Mouse (Mus musculus): Measurements from ENCODE around the gene Pef1.
A peak's percentile ranks its signal among the peaks of the same experiment; 100 is the strongest.

The Pef1 gene

GRCm38 (mm10) chr4:130138441-130139213, 36.3 kb downstream of the Pef1 start:
- DNase-seq (ENCODE audit: low spot score in 2 of 2), result peak; percentile 71 to 83

- DNase-seq (ENCODE audit: low spot score in 2 of 2), result no peak
These were observed 36.8 kb downstream of the Pef1 start, which contains the start of gene Hcrtr1 for GRCm38 (mm10) chr4:130139214-130139492. Gene Hcrtr1, minus strand, starts transcription at chr4:130139359.

GRCm38 (mm10) chr4:130140992-130141402, 38.6 kb downstream of the Pef1 start:
- DNase-seq (ENCODE audit: low spot score in 2 of 2), result peak; percentile 80 to 89

GRCm38 (mm10) chr4:130141786-130142185, 39.4 kb downstream of the Pef1 start:
- no peak for DNase-seq (ENCODE audit: low spot score in 2 of 2)

GRCm38 (mm10) chr4:130148405-130148804, 46.0 kb downstream of the Pef1 start:
- DNase-seq (ENCODE audit: low spot score in 2 of 2), result no peak

GRCm38 (mm10) chr4:130154250-130154649, 51.9 kb downstream of the Pef1 start:
- DNase-seq (ENCODE audit: low spot score in 2 of 2), result no peak

- DNase-seq (ENCODE audit: low spot score in 2 of 2), result no peak
These were observed 54.5 kb downstream of the Pef1 start for GRCm38 (mm10) chr4:130156812-130157371.

- no peak for DNase-seq (ENCODE audit: low spot score in 2 of 2)
These were observed 59.0 kb downstream of the Pef1 start for GRCm38 (mm10) chr4:130161349-130161748.

GRCm38 (mm10) chr4:130163391-130163861, 61.1 kb downstream of the Pef1 start:
- no peak for DNase-seq (ENCODE audit: low spot score in 2 of 2)

GRCm38 (mm10) chr4:130164121-130164520, 61.8 kb downstream of the Pef1 start:
- no peak for DNase-seq (ENCODE audit: low spot score in 2 of 2)

- DNase-seq (ENCODE audit: low spot score in 2 of 2), result no peak
These were observed 63.7 kb downstream of the Pef1 start for GRCm38 (mm10) chr4:130166061-130166460.

- no peak for DNase-seq (ENCODE audit: low spot score in 2 of 2)
These were observed 64.2 kb downstream of the Pef1 start for GRCm38 (mm10) chr4:130166592-130166991.

GRCm38 (mm10) chr4:130167321-130167720, 65.0 kb downstream of the Pef1 start:
- no peak for DNase-seq (ENCODE audit: low spot score in 2 of 2)

- DNase-seq (ENCODE audit: low spot score in 2 of 2), result no peak
These were observed 65.5 kb downstream of the Pef1 start for GRCm38 (mm10) chr4:130167814-130168213.

- DNase-seq (ENCODE audit: low spot score in 2 of 2), result peak in 1 of 2 experiments; percentile 57
These were observed 66.2 kb downstream of the Pef1 start for GRCm38 (mm10) chr4:130168280-130169183.

- DNase-seq (ENCODE audit: low spot score in 2 of 2), result no peak
These were observed 67.1 kb downstream of the Pef1 start for GRCm38 (mm10) chr4:130169411-130169971.

GRCm38 (mm10) chr4:130170362-130170761, 68.0 kb downstream of the Pef1 start:
- DNase-seq (ENCODE audit: low spot score in 2 of 2), result no peak

GRCm38 (mm10) chr4:130171951-130172765, 69.8 kb downstream of the Pef1 start:
- no peak for DNase-seq (ENCODE audit: low spot score in 2 of 2)

- DNase-seq (ENCODE audit: low spot score in 2 of 2), result no peak
These were observed 70.9 kb downstream of the Pef1 start for GRCm38 (mm10) chr4:130173060-130173822.

GRCm38 (mm10) chr4:130173911-130174311, 71.6 kb downstream of the Pef1 start:
- no peak for DNase-seq (ENCODE audit: low spot score in 2 of 2)
